Mouse (Mus musculus) ES-CJ7 (cell line): ENCODE data around the gene Rab3d.

Experiments
- DNase-seq: peaks from one replicate; pipeline ENCODE4 v3.0.0; 2011; ENCODE audit warnings: low read depth, low spot score

Rab3d gene

DNA sequence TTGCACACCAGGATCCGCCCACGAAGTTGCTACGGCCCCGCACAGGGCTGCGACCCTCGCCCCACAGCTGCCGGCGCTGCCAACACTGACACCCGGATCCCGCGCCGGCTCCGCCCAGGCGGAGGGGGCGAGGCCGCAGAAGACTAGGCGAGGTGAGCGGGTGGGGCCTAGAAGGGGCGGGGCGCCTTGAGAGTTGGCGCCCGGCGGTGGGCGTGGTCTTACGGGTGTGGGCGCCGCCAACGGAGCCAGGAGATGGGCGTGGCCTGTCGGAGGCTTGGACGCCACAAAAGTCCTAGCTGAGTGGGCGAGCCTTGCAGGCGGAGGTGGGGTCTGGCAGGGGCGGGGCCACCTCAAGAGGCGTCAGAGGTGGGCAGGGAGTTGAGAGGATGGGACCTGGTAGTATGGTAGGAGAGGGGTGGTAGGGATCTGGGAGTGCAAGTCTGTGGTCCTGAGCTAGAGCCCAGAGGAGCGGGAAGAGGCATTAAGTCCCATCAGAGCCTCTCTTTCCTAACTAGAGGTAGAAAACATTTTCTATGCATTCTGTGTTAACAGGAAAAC is at the start of gene Rab3d:
Gene Rab3d, minus strand, starts transcription at position 158 of the 558 bp plus-strand sequence.
- peak; percentile 99 for DNase-seq

GRCm38 (mm10) chr9:21963417-21963816 is 45.4 kb upstream of the Rab3d start, which contains the start of gene Epor:
Gene Epor (minus strand): TSS chr9:21963506.
- DNase-seq = no peak

- DNase-seq = peak; percentile 80
Measured at GRCm38 (mm10) chr9:21962416-21963059, 44.5 kb upstream of the Rab3d start.

DNA sequence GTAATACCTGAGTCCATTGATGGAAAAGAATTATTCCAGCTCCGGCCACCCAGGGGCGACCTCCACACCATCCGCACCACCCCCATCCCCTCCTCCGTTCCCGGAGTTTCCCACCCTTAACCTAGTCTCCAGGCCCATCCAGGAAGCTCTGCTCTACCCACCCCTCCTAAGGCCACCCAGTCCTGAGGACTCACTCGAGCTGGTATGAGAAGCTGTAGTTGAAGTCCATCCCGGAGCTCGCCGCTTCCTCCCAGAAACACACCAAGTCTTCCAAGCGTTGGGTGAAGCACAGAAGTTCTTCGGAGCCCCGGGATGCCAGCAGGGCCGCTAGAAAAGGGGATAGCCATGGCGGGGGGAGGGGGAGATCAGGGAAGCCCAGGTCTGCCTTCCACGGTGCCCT is 44.0 kb upstream of the Rab3d start:
- no peak for DNase-seq

DNA sequence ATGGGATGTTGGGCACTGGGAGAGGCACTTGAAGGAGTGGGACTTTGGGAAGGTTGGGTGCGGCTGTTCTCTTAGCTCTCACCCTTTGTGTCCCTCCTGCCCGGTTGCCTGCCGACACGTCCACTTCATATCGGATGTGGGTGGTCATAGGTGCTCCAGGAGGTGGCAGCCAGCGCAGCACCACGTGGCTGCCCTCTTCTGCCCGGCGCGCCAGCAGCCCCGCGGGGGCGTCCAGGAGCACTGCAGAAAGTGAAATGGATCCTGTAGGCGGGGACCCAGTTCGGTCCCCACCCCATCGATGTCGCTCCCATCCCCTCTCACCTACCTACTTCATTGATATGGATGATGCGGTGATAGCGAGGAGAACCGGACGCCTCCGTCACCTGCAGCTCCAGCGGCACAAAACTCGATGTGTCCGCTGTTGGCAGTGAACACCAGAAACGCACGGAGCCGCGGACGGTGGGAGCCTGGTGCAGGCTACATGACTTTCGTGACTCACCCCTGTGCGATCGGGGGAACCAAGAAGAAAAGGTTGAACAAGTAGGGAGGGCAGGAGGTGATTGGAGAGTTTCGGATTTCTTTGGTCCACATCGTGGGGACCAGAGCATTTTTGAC is 43.5 kb upstream of the Rab3d start:
- DNase-seq = no peak

- DNase-seq = no peak
Measured at GRCm38 (mm10) chr9:21960558-21961208, 42.7 kb upstream of the Rab3d start.

- no peak for DNase-seq
Measured at GRCm38 (mm10) chr9:21960135-21960534, 42.1 kb upstream of the Rab3d start.

- no peak for DNase-seq
Measured at GRCm38 (mm10) chr9:21959244-21959643, 41.3 kb upstream of the Rab3d start.

GRCm38 (mm10) chr9:21958372-21958771 is 40.4 kb upstream of the Rab3d start:
- no peak for DNase-seq

DNA sequence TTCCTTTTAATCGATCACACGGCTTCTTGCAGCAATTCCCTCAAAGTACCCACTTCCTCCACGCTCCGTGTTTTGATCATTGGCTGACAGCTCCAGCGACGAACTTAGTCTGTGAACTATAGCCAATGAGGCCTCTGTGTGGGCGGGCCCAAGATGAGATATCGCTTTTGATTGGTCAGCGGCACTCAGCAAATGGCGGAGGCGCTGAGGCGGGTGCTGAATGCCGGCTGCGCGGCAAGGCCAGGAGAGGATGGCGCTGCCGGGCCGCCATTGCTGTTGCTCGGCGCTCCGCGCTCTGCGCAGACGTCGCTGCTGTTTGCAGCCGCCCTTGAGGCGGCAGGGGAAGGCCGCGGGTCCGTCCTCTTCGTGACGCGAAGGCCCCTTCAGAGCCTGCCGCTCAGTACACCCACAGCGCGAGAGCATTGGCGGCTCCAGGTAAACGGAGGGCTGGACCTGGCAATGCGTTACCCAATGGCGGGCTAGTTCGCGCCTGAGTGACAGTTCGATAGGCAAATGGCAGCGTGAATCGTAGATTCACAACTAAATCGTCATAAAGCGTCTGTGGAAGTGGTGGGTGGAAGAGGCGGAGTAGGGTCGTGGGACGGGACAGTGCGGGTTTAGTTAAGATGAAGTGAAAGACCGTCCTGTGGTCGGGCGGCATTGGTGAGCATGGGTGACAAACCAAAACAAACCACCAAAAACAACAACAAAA is 37.7 kb upstream of the Rab3d start, which contains the start of gene Swsap1:
Gene Swsap1, plus strand, starts transcription at position 186 of the 712 bp plus-strand sequence.
- DNase-seq = peak; percentile 99

- no peak for DNase-seq
Measured at GRCm38 (mm10) chr9:21955225-21955569, 37.2 kb upstream of the Rab3d start.

- DNase-seq = no peak
Measured at GRCm38 (mm10) chr9:21954635-21955034, 36.6 kb upstream of the Rab3d start.

DNA sequence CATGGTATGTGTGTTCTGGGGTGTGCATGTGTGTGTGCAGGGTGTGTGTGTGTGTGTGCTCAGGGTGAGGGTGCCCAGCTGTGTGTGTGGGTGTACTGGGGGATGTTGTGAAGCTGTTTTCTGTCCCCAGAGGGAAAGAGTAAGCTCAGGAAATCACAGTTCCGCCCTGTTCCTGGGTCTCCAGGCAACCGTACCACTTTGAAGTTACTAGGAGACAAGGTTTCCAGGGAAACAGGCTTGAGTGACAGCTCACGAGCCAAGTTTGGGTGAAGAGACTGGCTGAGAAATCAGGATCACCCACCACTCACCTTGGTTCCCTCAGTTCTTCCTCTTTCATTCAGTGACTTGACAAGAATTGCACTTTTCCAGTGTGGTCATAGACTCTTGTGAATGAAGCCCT is 35.6 kb upstream of the Rab3d start:
- no peak for DNase-seq

DNA sequence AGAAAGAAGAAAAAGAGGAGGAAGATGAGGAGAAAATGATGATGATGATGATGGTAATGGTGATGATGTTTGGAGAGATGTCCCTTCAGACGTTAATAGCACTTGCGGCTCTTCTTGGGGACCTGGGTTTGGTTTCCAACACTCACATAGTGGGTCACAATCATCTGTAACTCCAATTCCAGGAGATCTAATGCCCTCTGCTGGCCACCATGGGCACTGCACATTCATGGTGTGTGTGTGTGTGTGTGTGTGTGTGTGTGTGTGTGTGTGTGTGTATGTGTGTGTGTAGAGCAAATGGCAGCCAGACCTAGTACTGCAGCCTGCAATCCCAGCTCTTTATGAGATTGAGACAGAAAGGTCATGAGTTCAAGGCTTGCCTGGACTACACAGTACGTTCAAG is 34.0 kb upstream of the Rab3d start:
- DNase-seq = peak; percentile 66

DNA sequence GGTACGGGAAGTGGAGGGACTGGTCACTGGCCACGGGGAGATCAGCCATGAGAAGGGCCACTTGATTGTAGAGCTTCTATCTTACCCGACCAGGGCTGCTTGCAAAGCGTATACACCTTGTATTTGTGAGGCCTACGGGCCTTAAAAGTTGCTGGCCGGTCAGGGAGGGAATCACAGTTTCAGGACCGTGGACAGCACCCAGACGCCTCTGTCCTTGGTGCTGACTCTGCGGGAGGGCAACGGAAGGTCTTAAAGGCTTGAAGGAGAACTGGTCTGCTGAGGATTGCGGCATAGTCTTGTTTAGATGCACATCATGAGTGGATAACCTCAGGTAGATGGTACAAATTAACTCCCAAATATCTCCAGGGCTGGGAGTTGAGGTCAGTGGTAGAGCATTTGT is 32.3 kb upstream of the Rab3d start:
- peak; percentile 62 for DNase-seq

DNA sequence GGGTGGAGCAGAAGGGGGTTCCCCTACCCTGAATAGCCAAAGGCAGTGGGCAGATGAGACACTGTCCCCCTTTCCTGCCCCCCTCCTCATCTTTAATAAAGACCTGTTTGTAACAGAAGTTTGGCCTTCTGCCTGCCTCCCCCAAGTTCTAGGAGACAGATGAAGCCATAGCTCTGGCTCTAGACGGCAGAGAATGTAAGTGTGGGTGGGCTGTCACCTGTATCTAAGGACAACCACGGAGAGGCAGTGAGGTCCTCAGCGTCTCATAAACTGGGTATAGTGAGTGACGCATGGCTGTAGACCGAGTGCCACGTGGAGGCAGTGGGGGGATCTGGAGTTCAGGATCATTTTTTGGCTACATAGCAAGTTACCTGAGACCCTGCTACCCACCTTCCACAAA is 30.8 kb upstream of the Rab3d start:
- no peak for DNase-seq

DNA sequence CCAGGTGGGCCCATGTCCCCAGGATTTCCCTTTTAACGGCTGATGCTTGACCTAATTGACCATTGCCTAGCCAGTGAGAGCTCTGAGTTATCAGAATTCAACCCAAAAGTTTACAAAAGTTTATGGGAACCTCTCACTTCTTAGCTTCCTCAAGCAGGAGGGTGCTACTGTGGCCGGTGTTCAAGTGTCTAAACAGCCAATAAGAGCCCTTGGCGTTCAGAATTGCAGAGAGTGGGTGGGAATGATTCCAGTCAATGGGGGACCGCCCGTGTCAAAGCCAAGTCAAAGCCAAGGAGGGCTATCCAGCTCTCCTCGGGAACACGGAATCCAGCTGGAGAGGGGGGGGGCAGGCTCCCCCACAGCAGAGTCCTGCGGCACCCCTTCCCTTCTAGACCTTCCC is 30.2 kb upstream of the Rab3d start:
- DNase-seq = no peak

DNA sequence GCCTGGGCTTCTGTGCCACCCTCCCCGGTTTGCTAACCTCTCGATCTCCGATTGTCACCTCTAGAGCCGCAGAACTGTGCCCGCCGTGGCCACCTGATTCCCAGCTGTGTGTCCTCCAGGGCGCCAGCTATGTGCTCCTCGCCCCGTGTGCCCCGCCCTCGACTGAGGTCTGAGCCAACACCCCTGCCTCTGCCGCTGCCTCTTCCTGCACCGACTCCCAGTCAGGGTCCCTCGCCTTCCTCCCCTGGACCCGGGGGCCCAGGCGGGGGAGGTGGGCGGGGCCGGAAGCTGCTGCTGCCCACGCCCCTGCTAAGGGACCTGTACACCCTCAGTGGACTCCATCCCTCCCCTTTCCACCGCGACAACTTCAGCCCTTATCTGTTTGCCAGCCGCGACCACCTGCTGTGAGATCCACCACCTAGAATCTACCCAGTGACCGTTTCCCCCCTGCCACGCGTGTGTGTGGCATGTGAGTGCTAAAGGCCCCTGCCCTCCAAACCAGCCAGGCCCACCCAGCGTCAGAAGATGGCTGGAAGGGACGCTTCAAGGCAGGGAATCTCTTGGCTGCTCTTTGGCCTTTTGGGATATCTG is 29.6 kb upstream of the Rab3d start:
- DNase-seq = no peak

- DNase-seq = peak; percentile 77
Measured at GRCm38 (mm10) chr9:21944267-21944666, 26.3 kb upstream of the Rab3d start.

DNA sequence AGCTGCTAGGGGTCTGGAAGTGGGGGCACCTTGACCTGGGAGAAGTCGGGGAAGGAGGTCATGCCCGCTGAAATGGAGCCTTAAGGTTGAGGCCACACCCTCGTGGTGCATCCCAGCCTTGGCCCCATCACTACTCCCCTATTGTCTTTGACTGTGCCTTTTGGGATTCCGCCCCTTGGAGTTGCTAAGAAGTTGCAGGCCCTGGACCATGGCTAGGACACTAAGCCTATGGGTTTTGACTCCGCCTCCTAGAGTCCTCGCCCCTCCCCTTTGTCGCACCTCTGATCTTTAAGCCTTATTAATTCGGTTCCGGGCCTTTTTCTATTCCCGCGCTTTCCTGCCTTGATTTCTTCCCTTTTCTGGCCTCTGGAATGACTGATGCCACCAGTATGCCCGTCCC is 25.6 kb upstream of the Rab3d start:
- DNase-seq = peak; percentile 72

- no peak for DNase-seq
Measured at GRCm38 (mm10) chr9:21943046-21943445, 25.1 kb upstream of the Rab3d start.
